Mouse (Mus musculus): ENCODE measurements around the gene Tcl1b5.

- TF ChIP-seq CTCF (conservative IDR thresholded peaks at IDR 0.05; ENCODE audit: low read length) (no peak), POU5F1 (IDR thresholded peaks at IDR 0.05; ENCODE audit: borderline replicate concordance, low read length) (no peak), NANOG (IDR thresholded peaks at IDR 0.05; ENCODE audit: borderline replicate concordance, low read length) (no peak)
Observed at GRCm38 (mm10) chr12:105143096-105143495, 33.0 kb upstream of the Tcl1b5 start.

Measured in E14TG2a.4 (cell line).